Mouse (Mus musculus) forebrain, embryonic 11.5 days (tissue): Measurements from ENCODE around the gene Mtch2. TPM values are rescaled to one million over a fixed set of nuclear protein-coding genes. Genes with fewer than 3 reads are reported as not detected.
"Not testable (repeated sequence)": the region's sequence is repeated elsewhere in the genome, so short reads cannot be mapped to it uniquely, and the experiment has no call there.

ENCODE experiments used
- ATAC-seq: fragments of 200-750 bp; cut with Nextera tagmentation; replicated peaks from 2 replicates; pipeline ENCODE4 v1.8.0; 2017; ENCODE audit warnings: moderate TSS enrichment; ENCODE audit not compliant: low FRiP score
- DNase-seq: peaks from one replicate; pipeline ENCODE4 v3.0.0-alpha.2; 2017; ENCODE audit warnings: low spot score
- H3K27ac ChIP-seq: fragments of 300-500 bp; sonication (generic); 2 replicates; pipeline ENCODE4 v1.5.1; 2014; ENCODE audit warnings: low read depth, low read length
- H3K27me3 ChIP-seq: fragments of 300-500 bp; sonication (generic); 2 replicates; pipeline ENCODE4 v1.6.1; 2014; ENCODE audit warnings: mild to moderate bottlenecking, low read length, mixed read lengths; ENCODE audit not compliant: control insufficient read depth, insufficient read depth
- H3K36me3 ChIP-seq: fragments of 300-500 bp; sonication (generic); 2 replicates; pipeline ENCODE4 v1.6.1; 2014; ENCODE audit warnings: mild to moderate bottlenecking, low read length, moderate library complexity, mixed read lengths; ENCODE audit not compliant: control insufficient read depth, insufficient read depth
- H3K4me1 ChIP-seq: fragments of 300-500 bp; sonication (generic); replicated peaks from 2 replicates; pipeline ENCODE4 v1.6.1; 2014; ENCODE audit warnings: low read length, mixed read lengths; ENCODE audit not compliant: control insufficient read depth, insufficient read depth
- H3K4me2 ChIP-seq: fragments of 300-500 bp; sonication (generic); 2 replicates; pipeline ENCODE4 v1.6.1; 2014; ENCODE audit warnings: low read depth, mild to moderate bottlenecking, low read length, moderate library complexity, mixed read lengths; ENCODE audit not compliant: severe bottlenecking
- H3K4me3 ChIP-seq: fragments of 300-500 bp; sonication (generic); 2 replicates; pipeline ENCODE4 v1.5.1; 2014; ENCODE audit warnings: low read depth, low read length
- H3K9ac ChIP-seq: fragments of 300-500 bp; sonication (generic); 2 replicates; pipeline ENCODE4 v1.6.1; 2014; ENCODE audit warnings: low read length
- H3K9me3 ChIP-seq: fragments of 300-500 bp; sonication (generic); 2 replicates; pipeline ENCODE4 v1.6.1; 2016; ENCODE audit warnings: low read length, mixed read lengths; ENCODE audit not compliant: control insufficient read depth
- WGBS: fragments of 180-500 bp; shearing (Covaris S2); extraction: QIAGEN DNeasy Blood & Tissue Kit; methylation state at CpG from one replicate; pipeline ENCODE4 v1.1.7; 2014; 5-methylcytosine and 5-hydroxymethylcytosine counted together
- polyA plus RNA-seq: library from polyadenylated mRNA; unstranded; fragments of >200 nt; fragmentation: Nextera tagmentation; extraction: Ambion mirVana; gene quantifications from 2 replicates; pipeline ENCODE4 v1.2.1, GENCODE M21; 2014

Gene Mtch2
- polyA plus RNA-seq, 1 experiment from 2014 or later = 247 TPM

DNA sequence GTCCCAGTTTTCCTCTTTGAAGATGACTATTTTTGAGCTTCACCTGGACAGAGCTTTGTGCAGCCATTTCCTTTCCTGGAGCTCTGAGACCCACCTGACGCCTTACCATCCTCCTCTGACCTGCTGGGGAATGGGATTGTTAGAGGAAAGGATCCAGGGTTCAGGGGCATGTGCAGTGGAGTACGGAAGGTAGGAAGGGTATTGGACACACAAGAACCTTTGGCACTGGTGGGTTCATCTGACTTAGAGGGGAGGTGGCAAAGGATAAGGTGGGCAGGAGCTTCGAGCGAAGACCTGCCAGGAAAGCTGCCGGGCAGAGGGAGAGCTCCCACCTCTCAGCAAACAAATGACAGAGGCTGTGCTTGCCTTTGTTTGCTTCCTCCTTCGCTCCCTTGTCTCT is 39.5 kb downstream of the Mtch2 start:
- no peak for DNase-seq
- no peak for ATAC-seq
- no peak overlapping the region for H3K27ac ChIP-seq

DNA sequence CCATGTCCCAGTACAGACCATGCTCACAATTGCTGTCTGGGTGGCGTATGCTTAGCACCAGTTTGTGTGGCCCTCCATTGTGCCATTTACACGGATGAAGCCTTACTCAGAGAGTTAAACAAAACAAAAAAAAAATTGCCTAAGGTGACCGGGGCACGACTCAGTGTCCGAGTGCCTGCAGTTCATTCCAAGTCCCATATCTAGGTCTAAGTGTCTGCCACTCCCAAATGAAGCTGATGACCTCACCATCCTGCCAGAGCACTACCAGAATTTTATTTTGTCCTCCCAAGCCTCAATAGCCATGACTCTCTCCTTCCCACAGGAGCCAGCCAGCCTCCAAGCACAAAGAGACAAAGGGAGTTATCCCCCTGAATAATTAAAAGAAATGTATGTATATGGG is 40.7 kb downstream of the Mtch2 start:
- WGBS = 71% methylated on average over 5 of the region's 5 CpGs
- H3K4me3 ChIP-seq = no peak overlapping the region
- H3K27me3 ChIP-seq = peaks cover 44% of the 10 kb centered on the region
- no peaks in the 10 kb centered on the region for H3K36me3 ChIP-seq
- H3K9ac ChIP-seq = no peak overlapping the region
- H3K4me1 ChIP-seq = peaks cover 9% of the 10 kb centered on the region; the same call in 1 of the 2 replicates
- H3K4me2 ChIP-seq = no peak overlapping the region
- ATAC-seq (no peak), DNase-seq (no peak)
- no peaks in the 10 kb centered on the region for H3K9me3 ChIP-seq
- no peak overlapping the region for H3K27ac ChIP-seq

More for the DNA sequence above, 39.5 kb downstream of the Mtch2 start:
- peaks cover 44% of the 10 kb centered on the region for H3K27me3 ChIP-seq
- H3K4me2 ChIP-seq = peak overlapping the region; percentile 97
- no peaks in the 10 kb centered on the region for H3K9me3 ChIP-seq
- no peaks in the 10 kb centered on the region for H3K36me3 ChIP-seq
- peak overlapping the region; percentile 79 for H3K9ac ChIP-seq
- peaks cover 9% of the 10 kb centered on the region; the same call in 1 of the 2 replicates for H3K4me1 ChIP-seq
- H3K4me3 ChIP-seq = peak overlapping the region; percentile 58
- 19% methylated on average over 6 of the region's 6 CpGs for WGBS

DNA sequence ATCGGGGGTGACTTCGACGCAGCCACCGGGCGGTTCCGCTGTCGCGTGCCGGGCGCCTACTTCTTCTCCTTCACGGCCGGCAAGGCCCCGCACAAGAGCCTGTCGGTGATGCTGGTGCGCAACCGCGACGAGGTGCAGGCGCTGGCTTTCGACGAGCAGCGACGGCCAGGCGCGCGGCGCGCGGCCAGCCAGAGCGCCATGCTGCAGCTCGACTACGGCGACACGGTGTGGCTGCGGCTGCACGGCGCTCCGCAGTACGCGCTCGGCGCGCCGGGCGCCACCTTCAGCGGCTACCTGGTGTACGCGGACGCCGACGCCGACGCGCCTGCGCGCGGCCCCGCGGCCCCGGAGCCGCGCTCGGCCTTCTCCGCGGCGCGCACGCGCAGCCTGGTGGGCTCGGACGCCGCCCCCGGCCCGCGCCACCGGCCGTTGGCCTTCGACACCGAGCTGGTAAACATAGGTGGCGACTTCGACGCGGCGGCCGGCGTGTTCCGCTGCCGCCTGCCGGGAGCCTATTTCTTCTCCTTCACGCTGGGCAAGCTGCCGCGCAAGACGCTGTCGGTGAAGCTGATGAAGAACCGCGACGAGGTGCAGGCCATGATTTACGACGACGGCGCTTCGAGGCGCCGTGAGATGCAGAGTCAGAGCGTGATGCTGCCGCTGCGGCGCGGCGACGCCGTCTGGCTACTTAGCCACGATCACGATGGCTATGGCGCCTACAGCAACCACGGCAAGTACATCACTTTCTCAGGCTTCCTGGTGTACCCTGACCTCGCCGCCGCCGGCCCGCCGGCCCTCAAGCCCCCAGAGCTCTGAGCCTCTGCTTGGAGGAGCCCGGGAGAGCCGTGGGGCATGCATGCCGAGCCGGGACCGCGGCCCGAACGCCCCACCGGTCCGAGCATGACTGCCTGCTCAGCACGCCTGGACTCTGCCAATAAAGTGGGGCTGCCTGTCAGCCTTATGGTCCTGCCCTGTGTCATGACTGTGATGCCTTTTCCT is 42.9 kb downstream of the Mtch2 start:
- WGBS = 5% methylated on average over 120 of the region's 133 CpGs
- H3K9ac ChIP-seq = peak overlapping the region; percentile 47
- peak; percentile 64 for ATAC-seq
- no peaks in the 10 kb centered on the region for H3K9me3 ChIP-seq
- peaks cover 10% of the 10 kb centered on the region; the same call in 1 of the 2 replicates for H3K4me1 ChIP-seq
- DNase-seq = peak; percentile 79
- H3K27ac ChIP-seq = no peak overlapping the region
- H3K27me3 ChIP-seq = peaks cover 42% of the 10 kb centered on the region
- peak overlapping the region; percentile 60 for H3K4me2 ChIP-seq
- H3K4me3 ChIP-seq = peak overlapping the region; percentile 42
- H3K36me3 ChIP-seq = no peaks in the 10 kb centered on the region; the same call in 1 of the 2 replicates

DNA sequence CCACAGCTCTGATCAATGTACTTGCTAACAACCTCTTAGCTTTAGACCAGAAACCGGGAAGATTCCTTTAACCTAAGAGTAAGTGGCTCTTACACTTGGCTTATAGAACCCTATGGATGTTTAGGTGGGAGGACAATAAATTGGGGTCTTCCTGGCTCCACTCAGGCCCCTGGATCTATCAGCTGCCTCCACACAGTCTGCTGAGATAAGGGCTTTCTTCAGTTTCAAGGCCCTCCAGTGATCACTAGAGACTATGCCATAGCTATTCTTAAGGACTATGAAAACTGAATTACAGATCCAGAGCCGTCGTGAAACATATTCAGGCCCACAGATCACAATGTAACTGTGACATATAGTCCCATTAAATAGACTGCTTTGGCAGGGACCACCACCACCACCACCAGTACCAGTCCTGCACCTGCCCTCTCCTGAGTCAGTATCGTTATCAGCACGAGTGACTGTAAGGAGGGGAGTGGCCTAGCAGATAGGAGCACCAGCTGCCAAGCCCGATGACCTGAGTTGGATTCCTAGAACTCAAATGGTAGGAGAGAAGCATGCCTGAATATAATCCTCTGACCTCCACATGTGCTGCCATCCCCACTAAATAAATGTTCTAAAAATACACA is 46.8 kb downstream of the Mtch2 start:
- peaks cover 12% of the 10 kb centered on the region for H3K27me3 ChIP-seq
- WGBS = 93% methylated on average over 6 of the region's 6 CpGs

DNA sequence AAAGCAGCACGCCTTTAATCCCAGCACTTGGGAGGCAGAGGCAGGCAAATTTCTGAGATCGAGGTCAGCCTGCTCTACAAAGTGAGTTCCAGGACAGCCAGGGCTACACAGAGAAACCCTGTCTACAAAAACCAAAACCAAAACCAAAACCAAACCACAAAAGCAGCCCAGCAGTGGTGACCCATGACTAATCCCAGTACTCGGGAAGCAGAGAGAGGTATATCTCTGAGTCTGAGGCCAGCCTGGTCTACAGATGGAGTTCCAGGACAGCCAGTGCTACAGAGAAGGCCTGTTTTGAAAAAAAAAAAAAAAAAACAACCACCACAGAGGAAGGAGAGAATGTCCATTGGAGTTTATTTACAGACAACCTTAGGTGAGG is 47.3 kb downstream of the Mtch2 start:
- H3K27ac ChIP-seq = not testable (repeated sequence)

More for the DNA sequence above, 46.8 kb downstream of the Mtch2 start:
- ATAC-seq (no peak), DNase-seq (no peak)
- H3K4me3 ChIP-seq = no peak overlapping the region
- H3K27ac ChIP-seq = no peak overlapping the region
- H3K36me3 ChIP-seq = peaks cover 6% of the 10 kb centered on the region; the same call in 1 of the 2 replicates
- H3K4me2 ChIP-seq = no peak overlapping the region
- H3K9me3 ChIP-seq = no peaks in the 10 kb centered on the region
- H3K9ac ChIP-seq = no peak overlapping the region
- H3K4me1 ChIP-seq = peaks cover 6% of the 10 kb centered on the region; the same call in 1 of the 2 replicates

DNA sequence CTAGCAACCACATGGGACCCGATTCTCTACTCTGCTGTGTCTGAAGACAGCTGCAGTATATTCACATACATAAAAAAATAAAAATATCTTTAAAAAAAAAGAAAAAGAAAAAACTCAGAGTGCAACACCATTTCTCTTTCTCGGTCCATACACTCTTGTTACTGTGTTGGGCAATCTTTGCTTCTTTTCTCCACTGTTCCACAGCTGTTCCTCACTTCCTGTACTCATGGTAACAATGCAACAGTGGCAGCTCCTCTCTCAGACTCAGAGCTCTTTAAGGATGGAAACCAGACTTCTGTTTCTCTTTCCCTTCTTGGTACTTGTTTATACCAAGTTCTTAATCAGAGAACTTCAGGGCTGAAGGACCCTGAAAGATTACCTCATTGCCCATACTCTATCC is 56.4 kb downstream of the Mtch2 start:
- Histone ChIP-seq H3K9me3 (no peaks in the 10 kb centered on the region), H3K36me3 (no peaks in the 10 kb centered on the region; the same call in 1 of the 2 replicates), H3K4me2 (peak overlapping the region; percentile 54), H3K27me3 (no peaks in the 10 kb centered on the region), H3K4me3 (peak overlapping the region; percentile 88), H3K9ac (peak overlapping the region; percentile 97), H3K4me1 (peaks cover 13% of the 10 kb centered on the region), H3K27ac (no peak overlapping the region)
- no peak for ATAC-seq
- WGBS = 91% methylated on average over 2 of the region's 2 CpGs
- no peak for DNase-seq

More for the DNA sequence above, 47.3 kb downstream of the Mtch2 start:
- not testable (repeated sequence) for H3K4me1 ChIP-seq, H3K9ac ChIP-seq, H3K4me3 ChIP-seq, H3K9me3 ChIP-seq, H3K27me3 ChIP-seq, H3K4me2 ChIP-seq, ATAC-seq, H3K36me3 ChIP-seq, DNase-seq
- WGBS = 91% methylated on average over 3 of the region's 3 CpGs

DNA sequence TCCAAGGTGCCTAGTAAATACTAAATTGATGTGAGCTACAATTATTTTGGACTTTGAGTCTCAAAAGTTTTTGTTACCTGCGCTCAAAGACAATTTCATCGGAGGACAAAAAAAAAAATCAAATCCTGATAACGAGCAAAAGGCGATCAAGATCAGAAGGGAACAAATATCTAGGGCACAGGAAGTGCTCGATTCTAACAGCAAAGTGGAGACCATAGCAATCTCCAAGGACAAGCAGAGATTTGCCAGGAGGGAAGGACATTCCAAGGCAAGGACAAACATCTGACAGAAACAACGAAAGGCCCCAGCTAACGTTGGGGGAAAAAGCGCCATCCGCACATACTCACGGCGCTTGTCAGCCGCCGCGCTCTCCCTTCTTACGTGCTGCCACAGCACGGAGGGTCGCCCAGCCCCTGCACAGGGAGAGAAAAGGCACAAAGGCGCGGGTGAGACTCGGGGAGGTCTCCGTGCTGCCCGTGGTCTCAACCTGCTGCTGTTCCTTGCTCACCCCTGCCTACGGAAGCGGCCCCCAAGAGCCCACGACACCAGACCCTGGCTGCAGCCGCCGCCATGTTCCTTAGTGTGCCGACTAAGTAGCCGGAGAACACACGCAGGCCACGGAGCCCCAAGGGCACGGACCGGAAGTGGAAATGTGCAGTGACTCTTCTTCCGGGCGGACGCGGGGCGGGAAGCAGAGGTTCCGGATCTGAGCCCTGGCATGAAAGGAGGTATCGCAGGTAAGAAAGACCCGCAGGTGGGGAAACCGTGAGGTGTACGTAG is 57.3 kb downstream of the Mtch2 start, which contains the start of the genes Kbtbd4 and Ndufs3:
TSS of gene Kbtbd4 (plus strand) at position 665 of the 780 bp plus-strand sequence.
TSS of gene Ndufs3 (minus strand) at position 752 of the 780 bp plus-strand sequence.
- Histone ChIP-seq H3K9ac (peak within 1 kb of the TSS; percentile 97), H3K27me3 (no peaks in the 10 kb centered on the region), H3K9me3 (no peaks in the 10 kb centered on the region), H3K4me2 (peak within 1 kb of the TSS; percentile 54), H3K27ac (peak within 1 kb of the TSS; percentile 88), H3K4me3 (peak within 1 kb of the TSS; percentile 88), H3K36me3 (no peaks in the 10 kb centered on the region; the same call in 1 of the 2 replicates), H3K4me1 (peaks cover 13% of the 10 kb centered on the region)
- under 1% methylated on average over 43 of the region's 43 CpGs for WGBS
- peak; percentile 94 for DNase-seq
- ATAC-seq = peak; percentile 94

DNA sequence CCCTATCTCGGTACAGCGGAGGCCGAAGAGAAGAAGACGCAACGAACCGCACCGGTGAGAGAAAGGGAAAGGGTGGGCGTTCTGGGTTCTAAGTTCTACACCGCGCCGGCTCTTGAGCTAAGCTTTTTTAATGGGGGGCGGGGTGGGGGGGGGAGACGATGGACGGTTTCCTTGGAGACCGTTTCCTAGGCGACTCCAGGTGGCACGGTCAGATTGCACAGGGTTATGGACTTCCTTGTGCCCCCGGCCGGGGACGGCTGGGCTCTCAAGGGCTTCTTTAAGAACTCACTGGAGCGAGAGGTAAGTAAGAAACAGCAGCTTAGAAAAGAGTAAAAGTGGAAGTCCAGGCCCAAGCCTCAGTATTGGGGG is 57.9 kb downstream of the Mtch2 start:
- peak; percentile 84 for DNase-seq
- H3K4me1 ChIP-seq = peaks cover 13% of the 10 kb centered on the region
- H3K36me3 ChIP-seq = no peaks in the 10 kb centered on the region; the same call in 1 of the 2 replicates
- peak overlapping the region; percentile 97 for H3K9ac ChIP-seq
- H3K9me3 ChIP-seq = no peaks in the 10 kb centered on the region
- 0% methylated on average over 21 of the region's 21 CpGs for WGBS
- peak overlapping the region; percentile 88 for H3K27ac ChIP-seq
- H3K4me3 ChIP-seq = peak overlapping the region; percentile 88
- peak; percentile 83 for ATAC-seq
- H3K27me3 ChIP-seq = no peaks in the 10 kb centered on the region
- peak overlapping the region; percentile 54 for H3K4me2 ChIP-seq
